Mouse (Mus musculus) kidney, adult 2 months (tissue): ENCODE results near the gene Gsto2. TPM values are rescaled to one million over a fixed set of nuclear protein-coding genes. Genes with fewer than 3 reads are reported as not detected.

Source experiments
- DNase-seq: peaks from one replicate; pipeline ENCODE4 v3.0.0; 2021
- H3K27ac ChIP-seq: fragments of 200-500 bp; 2 replicates; pipeline ENCODE4 v1.5.1; 2012; ENCODE audit warnings: low read depth, low read length, control low read depth, inconsistent platforms; ENCODE audit not compliant: insufficient read depth
- H3K27me3 ChIP-seq: fragments of 200-500 bp; replicated peaks from 2 replicates; pipeline ENCODE4 v1.6.1; 2012; ENCODE audit warnings: mild to moderate bottlenecking, moderate library complexity, low read length, inconsistent platforms; ENCODE audit not compliant: control insufficient read depth, insufficient read depth
- H3K36me3 ChIP-seq: fragments of 200-500 bp; 2 replicates; pipeline ENCODE4 v1.6.1; 2012; ENCODE audit warnings: mild to moderate bottlenecking, moderate library complexity, low read length, inconsistent platforms; ENCODE audit not compliant: control insufficient read depth, insufficient read depth
- H3K4me1 ChIP-seq: fragments of 200-500 bp; 2 replicates; pipeline ENCODE4 v1.6.1; 2011; ENCODE audit warnings: low read length; ENCODE audit not compliant: control insufficient read depth, insufficient read depth
- H3K4me3 ChIP-seq: fragments of 200-500 bp; 2 replicates; pipeline ENCODE4 v1.5.1; 2011; ENCODE audit warnings: mild to moderate bottlenecking, low read depth, low read length, control low read depth; ENCODE audit not compliant: insufficient read depth
- CTCF ChIP-seq: fragments of 200-500 bp; conservative IDR thresholded peaks from 2 replicates; pipeline ENCODE4 v1.5.1; 2011; ENCODE audit warnings: low read depth, mild to moderate bottlenecking, control low read depth, low read length, moderate library complexity, mixed read lengths; ENCODE audit not compliant: insufficient read depth, insufficient read length
- POLR2A ChIP-seq: fragments of 200-500 bp; IDR thresholded peaks from one replicate; pipeline ENCODE4 v1.6.1; 2011; ENCODE audit warnings: low read depth, low read length, control low read depth
- WGBS: fragments of 180-500 bp; shearing (Covaris S2); methylation state at CpG from one replicate; pipeline ENCODE4 v1.1.7; 2018; 5-methylcytosine and 5-hydroxymethylcytosine counted together
- polyA plus RNA-seq: library from polyadenylated mRNA; depleted of rRNA; stranded (reverse); fragments of >200 nt; gene quantifications from 2 replicates; pipeline ENCODE4 v1.2.3, GENCODE M21; 2012

Gene Gsto2
- polyA plus RNA-seq, 1 experiment: 2.7 TPM

DNA sequence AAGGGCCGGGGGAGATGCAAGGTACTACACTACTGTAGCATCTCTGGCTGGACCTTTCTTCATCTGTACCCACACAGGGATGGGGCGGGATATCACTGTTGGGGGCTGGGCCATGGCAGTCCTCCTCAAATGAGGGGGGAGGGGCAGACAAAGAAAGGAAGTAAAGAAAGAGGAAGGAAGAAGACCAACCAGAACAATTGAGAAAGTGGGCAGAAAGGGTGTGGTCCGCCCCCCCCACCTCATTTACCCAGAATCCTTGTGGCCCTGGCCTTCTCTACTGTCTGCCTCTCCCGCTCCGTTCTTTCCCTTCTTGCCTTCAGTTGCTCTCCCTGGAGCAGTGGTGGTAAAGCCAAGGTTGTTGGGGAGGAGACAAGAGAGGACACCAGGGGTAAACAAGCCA is 40.3 kb downstream of the Gsto2 start:
- DNase-seq: no peak
- Histone ChIP-seq H3K4me3 (no peak overlapping the region), H3K4me1 (peaks cover 11% of the 10 kb centered on the region; the same call in 1 of the 2 replicates), H3K27me3 (no peaks in the 10 kb centered on the region), H3K27ac (no peak overlapping the region), H3K36me3 (no peaks in the 10 kb centered on the region)
- TF ChIP-seq CTCF (no peak), POLR2A (no peak)
- WGBS: 83% methylated on average over 5 of the region's 5 CpGs

DNA sequence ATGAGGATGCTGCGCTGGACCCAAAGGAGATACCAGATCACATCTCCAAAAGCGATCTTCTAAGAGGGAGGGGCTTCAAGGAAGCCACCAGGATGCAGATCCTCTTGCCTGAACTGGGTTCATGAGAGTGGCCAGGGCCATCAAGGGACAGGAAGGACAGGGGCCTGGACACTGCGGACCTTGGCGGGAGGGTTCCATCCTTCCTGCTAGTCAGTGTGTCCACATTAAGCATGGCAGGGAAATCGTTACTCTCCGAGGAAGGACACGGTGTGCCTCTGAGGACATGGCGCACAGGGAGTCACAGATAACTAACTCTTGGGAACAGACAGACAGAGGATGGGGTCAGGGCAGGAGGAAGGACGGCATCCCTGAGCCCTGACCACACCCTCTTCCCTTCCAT is 42.3 kb downstream of the Gsto2 start:
- no peak overlapping the region for H3K4me3 ChIP-seq
- peak overlapping the region; percentile 68 for H3K27ac ChIP-seq
- peak; percentile 81 for DNase-seq
- H3K4me1 ChIP-seq: peaks cover 6% of the 10 kb centered on the region; the same call in 1 of the 2 replicates
- 73% methylated on average over 9 of the region's 9 CpGs for WGBS
- TF ChIP-seq CTCF (no peak), POLR2A (no peak)
- no peaks in the 10 kb centered on the region for H3K27me3 ChIP-seq
- no peaks in the 10 kb centered on the region for H3K36me3 ChIP-seq

DNA sequence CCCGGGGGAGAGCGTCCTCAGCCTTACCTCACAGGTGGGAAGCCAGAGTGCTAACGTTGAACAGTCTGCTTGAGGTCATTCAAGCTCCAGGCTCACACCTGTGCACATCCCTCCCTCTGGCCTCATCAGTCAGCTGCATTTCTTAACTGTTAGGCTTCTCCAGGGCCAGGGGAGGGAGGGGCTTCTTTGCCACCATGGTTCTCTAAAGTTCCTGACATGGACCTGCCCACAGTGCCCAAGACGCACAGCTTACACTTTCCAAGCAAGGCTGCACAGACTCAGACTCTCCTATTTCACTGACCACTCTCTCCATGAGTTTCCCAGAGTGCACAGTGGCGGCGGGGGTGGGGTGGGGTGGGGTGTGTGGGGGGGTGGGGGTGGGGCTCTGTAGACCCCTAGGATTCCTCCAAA is 43.6 kb downstream of the Gsto2 start:
- TF ChIP-seq POLR2A (no peak), CTCF (no peak)
- Histone ChIP-seq H3K27ac (peak overlapping the region; percentile 68), H3K36me3 (no peaks in the 10 kb centered on the region), H3K4me3 (no peak overlapping the region), H3K27me3 (no peaks in the 10 kb centered on the region), H3K4me1 (no peaks in the 10 kb centered on the region)
- DNase-seq: no peak
- WGBS: 28% methylated on average over 6 of the region's 6 CpGs

DNA sequence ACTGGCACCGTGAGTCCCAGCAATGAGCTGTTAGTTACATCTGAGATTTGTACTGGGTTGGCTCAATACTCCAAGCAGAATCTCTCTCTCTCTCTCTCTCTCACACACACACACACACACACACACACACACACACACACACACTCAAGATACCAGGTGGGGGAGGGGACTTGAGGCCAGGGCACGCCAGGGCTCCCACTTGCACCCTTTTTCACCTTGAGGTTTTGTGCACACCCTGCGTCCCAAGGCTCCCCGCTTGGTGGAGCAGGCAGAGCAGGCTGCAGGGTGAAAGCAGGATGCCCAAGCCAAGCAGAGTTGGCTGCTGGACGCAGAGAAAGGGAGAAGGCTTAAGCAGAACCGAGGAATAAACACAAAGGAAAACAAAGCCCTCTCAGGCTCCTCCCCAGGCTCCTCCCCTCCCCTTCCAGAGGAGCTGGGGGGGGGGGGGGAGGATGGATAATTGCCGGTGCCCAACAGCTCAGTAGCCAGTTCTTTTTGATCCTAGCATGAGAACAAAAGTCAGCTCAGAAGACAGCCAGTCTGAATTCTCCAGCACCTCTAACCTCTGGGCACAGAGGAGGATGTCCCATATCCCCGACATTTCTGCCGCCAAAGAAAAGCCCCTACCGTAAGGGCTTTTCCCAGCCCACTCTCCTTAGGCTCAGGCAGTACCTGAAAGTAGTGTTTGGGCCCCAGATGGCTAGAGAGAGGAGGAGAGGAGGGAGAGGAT is 44.2 kb downstream of the Gsto2 start:
- 6% methylated on average over 10 of the region's 10 CpGs for WGBS
- Histone ChIP-seq H3K36me3 (no peaks in the 10 kb centered on the region), H3K27me3 (no peaks in the 10 kb centered on the region), H3K4me3 (peak overlapping the region; percentile 3; the same call in 1 of the 2 replicates), H3K4me1 (no peaks in the 10 kb centered on the region), H3K27ac (peak overlapping the region; percentile 24; the same call in 1 of the 2 replicates)
- DNase-seq: peak; percentile 47
- no peak for TF ChIP-seq CTCF
- no peak for TF ChIP-seq POLR2A

DNA sequence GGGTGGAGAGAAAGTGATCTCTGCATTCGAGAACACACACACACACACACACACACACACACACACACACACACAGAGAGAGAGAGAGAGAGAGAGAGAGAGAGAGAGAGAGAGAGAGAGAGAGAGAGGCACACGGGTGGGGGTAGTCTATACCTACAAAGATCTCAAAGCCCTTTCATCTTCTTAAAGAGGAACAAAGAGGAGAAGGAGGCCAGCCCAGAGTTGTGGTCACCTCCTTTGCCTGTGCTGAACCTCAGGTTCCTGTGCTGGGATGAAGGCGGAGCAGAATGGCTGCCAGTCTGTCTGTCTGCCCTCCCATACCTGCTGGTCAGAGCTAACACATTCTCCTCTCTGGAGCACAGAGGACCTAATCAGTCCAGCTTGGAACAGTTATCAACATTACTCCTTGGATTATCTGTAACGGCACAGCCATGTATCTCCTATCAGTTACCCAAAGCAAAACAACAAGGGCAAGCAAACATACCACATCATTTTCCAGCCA is 44.8 kb downstream of the Gsto2 start:
- H3K27me3 ChIP-seq: no peaks in the 10 kb centered on the region
- H3K27ac ChIP-seq: peak overlapping the region; percentile 24; the same call in 1 of the 2 replicates
- H3K4me3 ChIP-seq: no peak overlapping the region
- no peak for DNase-seq
- H3K4me1 ChIP-seq: no peaks in the 10 kb centered on the region
- no peaks in the 10 kb centered on the region for H3K36me3 ChIP-seq
- WGBS: 39% methylated on average over 4 of the region's 4 CpGs
- TF ChIP-seq CTCF (no peak), POLR2A (no peak)

DNA sequence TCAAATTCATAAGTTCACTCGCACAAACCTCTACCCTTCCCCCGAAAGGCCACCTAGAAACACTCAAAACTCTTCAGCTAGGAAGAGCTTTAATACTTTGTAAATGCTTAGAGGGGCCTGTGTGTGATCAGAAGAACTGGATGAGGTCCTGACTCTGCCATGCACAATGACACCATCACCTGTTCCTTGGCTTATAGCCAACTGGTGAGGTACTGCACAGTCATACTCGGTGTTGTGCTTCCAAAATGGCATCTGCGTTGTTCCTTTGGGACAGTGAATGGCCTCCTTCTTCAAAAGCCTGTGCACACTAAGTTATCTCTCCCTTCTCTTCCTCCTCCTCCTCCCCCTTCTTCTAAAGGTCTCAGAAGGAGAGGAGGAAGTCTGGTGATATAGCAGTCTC is 45.4 kb downstream of the Gsto2 start:
- TF ChIP-seq CTCF (no peak), POLR2A (no peak)
- H3K4me3 ChIP-seq: no peak overlapping the region
- H3K27me3 ChIP-seq: no peaks in the 10 kb centered on the region
- no peak overlapping the region for H3K27ac ChIP-seq
- H3K36me3 ChIP-seq: no peaks in the 10 kb centered on the region
- 83% methylated on average over 4 of the region's 4 CpGs for WGBS
- no peaks in the 10 kb centered on the region for H3K4me1 ChIP-seq
- no peak for DNase-seq

DNA sequence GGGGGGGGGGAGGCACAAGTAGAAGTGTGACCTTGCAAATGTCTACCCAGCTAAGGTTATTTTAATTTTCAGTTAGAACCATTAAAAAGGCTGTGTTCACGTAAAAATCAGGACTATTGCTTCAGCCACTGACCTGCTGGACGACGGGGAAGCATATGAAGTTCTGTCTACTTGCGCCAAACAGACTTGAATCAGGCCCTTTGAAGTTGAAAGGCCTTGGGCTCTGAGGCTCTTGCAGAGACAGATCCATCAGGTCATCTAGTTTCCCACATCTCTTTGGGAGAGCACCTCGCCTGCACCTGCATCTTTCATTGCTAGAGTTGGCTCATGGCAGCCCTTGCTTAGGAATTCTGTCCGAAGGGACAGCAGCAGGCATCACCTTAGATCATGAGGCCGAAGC is 48.0 kb downstream of the Gsto2 start:
- no peaks in the 10 kb centered on the region for H3K4me1 ChIP-seq

More for the DNA sequence above, 48.0 kb downstream of the Gsto2 start:
- Histone ChIP-seq H3K4me3 (no peak overlapping the region), H3K27me3 (no peaks in the 10 kb centered on the region), H3K36me3 (no peaks in the 10 kb centered on the region), H3K27ac (no peak overlapping the region)
- no peak for TF ChIP-seq CTCF
- no peak for TF ChIP-seq POLR2A
- DNase-seq: no peak
- WGBS: 87% methylated on average over 7 of the region's 7 CpGs
